Mouse (Mus musculus) heart, adult 2 months (tissue): Measurements from ENCODE around the gene Inca1.

Source experiments
- CTCF ChIP-seq: fragments of 200-600 bp; IDR thresholded peaks from 2 replicates; pipeline ENCODE4 v1.8.1; 2022; ENCODE audit warnings: antibody characterized with exemption, mild to moderate bottlenecking, moderate library complexity
- EP300 ChIP-seq: fragments of 200-500 bp; IDR thresholded peaks from 2 replicates; pipeline ENCODE4 v1.6.1; 2011; ENCODE audit warnings: low read depth, low read length, control low read depth; ENCODE audit not compliant: insufficient read depth
- POLR2A ChIP-seq: fragments of 200-500 bp; IDR thresholded peaks from 2 replicates; pipeline ENCODE4 v1.6.1; 2011; ENCODE audit warnings: mild to moderate bottlenecking, low read depth, low read length, control low read depth; ENCODE audit not compliant: insufficient read depth

DNA sequence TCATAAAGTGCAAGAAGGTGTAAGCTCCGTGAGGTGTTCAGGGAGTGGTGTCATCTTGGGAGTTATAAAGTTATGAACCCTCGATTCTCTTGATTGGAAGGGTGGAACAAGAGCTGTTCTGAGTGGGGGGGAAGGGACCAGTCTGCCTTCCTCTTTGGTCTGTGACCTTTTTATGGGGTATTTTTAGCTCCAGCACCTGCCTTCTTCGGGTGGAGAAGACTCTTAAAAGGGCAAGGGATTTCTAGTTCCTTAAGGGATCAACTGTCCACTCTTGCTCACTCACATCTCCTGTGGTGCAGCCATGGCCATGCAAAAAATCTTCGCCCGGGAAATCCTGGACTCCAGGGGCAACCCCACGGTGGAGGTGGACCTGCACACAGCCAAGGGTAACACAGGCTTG, 42.4 kb downstream of the Inca1 start:
- TF ChIP-seq CTCF (no peak), EP300 (no peak), POLR2A (no peak)
